ENCODE assay signal across 8 mouse cellular contexts in the genomic region with DNA sequence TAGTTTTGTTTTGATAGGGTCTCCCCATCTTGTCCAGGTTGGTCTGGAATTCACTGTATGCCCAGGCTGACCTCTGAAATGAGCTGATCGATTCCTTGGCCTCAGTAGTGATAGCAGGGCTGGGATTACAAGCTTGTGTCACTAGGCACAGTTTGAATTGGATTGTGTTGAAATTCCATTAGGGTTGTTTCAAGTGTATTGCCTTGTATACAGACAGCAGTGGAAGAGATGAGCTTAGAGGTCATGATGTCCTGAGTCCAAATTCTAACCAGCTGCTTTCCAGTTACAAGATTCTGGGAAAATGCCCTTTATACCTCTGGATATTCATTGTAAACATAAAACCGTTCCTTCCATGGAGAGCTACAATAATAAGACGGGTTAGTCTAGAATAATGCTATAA. TPM values are rescaled to one million over a fixed set of nuclear protein-coding genes. Genes with fewer than 3 reads are reported as not detected.
DNase-seq lines count a peak whose midpoint lies in the region; ATAC-seq and TF ChIP-seq lines count a peak whose summit lies in the region.

No protein-coding gene starts in this region.

- peak overlapping the region; percentile 83 for H3K4me3 ChIP-seq in cerebellum, adult 2 months (replicated peaks; ENCODE audit: insufficient read depth, low read depth, low read length)
- H3K4me3 ChIP-seq in megakaryocyte, embryonic 14.5 days (replicated peaks): peak overlapping the region; percentile 96
- peak overlapping the region; percentile 73 for H3K4me3 ChIP-seq in limb, embryonic 15.5 days
- H3K4me3 ChIP-seq in stomach, embryonic 16.5 days (replicated peaks; ENCODE audit: low read length): peak overlapping the region; percentile 80

- H3K4me2 ChIP-seq in limb, embryonic 15.5 days: peak overlapping the region; percentile 71
- peak overlapping the region; percentile 77 for H3K4me2 ChIP-seq in stomach, embryonic 16.5 days (ENCODE audit: low read depth, low read length)

- WGBS in cerebellum, adult 2 months: 16% methylated on average over 3 of the region's 3 CpGs
- 25% methylated on average over 3 of the region's 3 CpGs for WGBS in limb, embryonic 15.5 days
- WGBS in stomach, embryonic 16.5 days: 13% methylated on average over 3 of the region's 3 CpGs

- ATAC-seq in megakaryocyte, adult 5-6 weeks (ENCODE audit: poor library complexity, severe bottlenecking): no peak
- ATAC-seq in limb, embryonic 15.5 days (ENCODE audit: insufficient number of reproducible peaks, low FRiP score, low TSS enrichment, low read depth): no peak
- no peak for ATAC-seq in stomach, embryonic 16.5 days (ENCODE audit: insufficient read depth, low FRiP score)

- H3K4me1 ChIP-seq in cerebellum, adult 2 months (ENCODE audit: control insufficient read depth, insufficient read depth, low read length): peaks cover 4% of the 10 kb centered on the region; the same call in 1 of the 2 replicates
- H3K4me1 ChIP-seq in megakaryocyte, embryonic 14.5 days: peaks cover 55% of the 10 kb centered on the region
- H3K4me1 ChIP-seq in limb, embryonic 15.5 days: peaks cover 18% of the 10 kb centered on the region
- peaks cover 19% of the 10 kb centered on the region for H3K4me1 ChIP-seq in stomach, embryonic 16.5 days (ENCODE audit: control insufficient read depth, insufficient read depth, low read length)

- DNase-seq in cerebellum, adult 2 months: no peak
- no peak for DNase-seq in cerebellum, postnatal 4 days (ENCODE audit: low spot score in 2 of 2)
- DNase-seq in layer of hippocampus, adult 9-10 months (ENCODE audit: low spot score): no peak
- no peak for DNase-seq in gastrocnemius, postnatal 4 days (ENCODE audit: low spot score in 2 of 2)

- peaks cover 13% of the 10 kb centered on the region for H3K36me3 ChIP-seq in megakaryocyte, embryonic 14.5 days (replicated peaks; ENCODE audit: low read length)
- peaks cover 3% of the 10 kb centered on the region; the same call in 1 of the 2 replicates for H3K36me3 ChIP-seq in limb, embryonic 15.5 days
- no peaks in the 10 kb centered on the region for H3K36me3 ChIP-seq in stomach, embryonic 16.5 days (ENCODE audit: control insufficient read depth, insufficient read depth, low read length)

- no peak for TF ChIP-seq POLR2A in cerebellum, adult 2 months (IDR thresholded peaks at IDR 0.05; ENCODE audit: borderline replicate concordance, insufficient read depth, low read length)

- TF ChIP-seq CTCF in cerebellum, adult 2 months (IDR thresholded peaks at IDR 0.05; ENCODE audit: borderline replicate concordance, insufficient read depth, low read depth, low read length): no peak

- H3K27ac ChIP-seq in cerebellum, adult 2 months (ENCODE audit: insufficient read depth, low read length): no peak overlapping the region
- H3K27ac ChIP-seq in limb, embryonic 15.5 days: 0 out of 2 replicates have a peak overlapping the region, but pooled peaks have one; percentile 80
- peak overlapping the region; percentile 73; the same call in 1 of the 2 replicates for H3K27ac ChIP-seq in stomach, embryonic 16.5 days (ENCODE audit: low read length)

- H3K9ac ChIP-seq in limb, embryonic 15.5 days: peak overlapping the region; percentile 69
- peak overlapping the region; percentile 91 for H3K9ac ChIP-seq in stomach, embryonic 16.5 days (ENCODE audit: low read length)

- no peaks in the 10 kb centered on the region for H3K27me3 ChIP-seq in cerebellum, adult 2 months (ENCODE audit: control insufficient read depth, insufficient read depth, low read length)
- H3K27me3 ChIP-seq in megakaryocyte, embryonic 14.5 days (replicated peaks): peaks cover 3% of the 10 kb centered on the region
- H3K27me3 ChIP-seq in limb, embryonic 15.5 days: no peaks in the 10 kb centered on the region
- no peaks in the 10 kb centered on the region for H3K27me3 ChIP-seq in stomach, embryonic 16.5 days (ENCODE audit: control insufficient read depth, insufficient read depth, low read length)

- no peaks in the 10 kb centered on the region for H3K9me3 ChIP-seq in megakaryocyte, embryonic 14.5 days
- H3K9me3 ChIP-seq in limb, embryonic 15.5 days: no peaks in the 10 kb centered on the region
- H3K9me3 ChIP-seq in stomach, embryonic 16.5 days (replicated peaks; ENCODE audit: control insufficient read depth, low read length): no peaks in the 10 kb centered on the region

RNA-seq across cellular contexts. Expression of gene Ahcy, which starts 0.9 kb away (rescaled TPM):
- 40.4 and 41.1 TPM in 2 replicates for polyA plus RNA-seq in cerebellum, adult 2 months (2012; rRNA removed)
- polyA plus RNA-seq in megakaryocyte, embryonic 14.5 days (2012; ENCODE audit: insufficient read depth, low replicate concordance): 2.7 and 9.5 TPM in 2 replicates
- 59.7 and 65.7 TPM in 2 replicates for total RNA-seq in megakaryocyte, adult 5-6 weeks (2015)
- total RNA-seq in megakaryocyte, adult 5-6 weeks (2017): 35.9 and 37.7 TPM in 2 replicates
- 48.7 and 53.5 TPM in 2 replicates for polyA plus RNA-seq in limb, embryonic 15.5 days (2015; fragmentation: Nextera tagmentation; extraction: Ambion mirVana)
- polyA plus RNA-seq in stomach, embryonic 16.5 days (2015; fragmentation: Nextera tagmentation; extraction: Ambion mirVana): 52.4 and 56.2 TPM in 2 replicates
- total RNA-seq in gastrocnemius, postnatal 4 days (2021): 10 to 100 TPM; 25.9 to 28.3 TPM

RNA-seq across cellular contexts. Expression of gene Gm14226, which starts 55.3 kb away (rescaled TPM):
- 0.03 TPM in 1 of 2 replicates, not detected in the other for polyA plus RNA-seq in cerebellum, adult 2 months (2012; rRNA removed)
- not detected in 2 replicates for polyA plus RNA-seq in megakaryocyte, embryonic 14.5 days (2012; ENCODE audit: insufficient read depth, low replicate concordance)
- not detected in 2 replicates for total RNA-seq in megakaryocyte, adult 5-6 weeks (2015)
- total RNA-seq in megakaryocyte, adult 5-6 weeks (2017): not detected in 2 replicates
- 2.9 and 3.7 TPM in 2 replicates for polyA plus RNA-seq in limb, embryonic 15.5 days (2015; fragmentation: Nextera tagmentation; extraction: Ambion mirVana)
- polyA plus RNA-seq in stomach, embryonic 16.5 days (2015; fragmentation: Nextera tagmentation; extraction: Ambion mirVana): 1.5 and 2.4 TPM in 2 replicates
- not detected for total RNA-seq in gastrocnemius, postnatal 4 days (2021)

RNA-seq across cellular contexts. Expression of gene Itch, which starts 60.0 kb away (rescaled TPM):
- 28.9 and 30.6 TPM in 2 replicates for polyA plus RNA-seq in cerebellum, adult 2 months (2012; rRNA removed)
- polyA plus RNA-seq in megakaryocyte, embryonic 14.5 days (2012; ENCODE audit: insufficient read depth, low replicate concordance): 1.2 and 1.4 TPM in 2 replicates
- 74.4 and 87.7 TPM in 2 replicates for total RNA-seq in megakaryocyte, adult 5-6 weeks (2015)
- total RNA-seq in megakaryocyte, adult 5-6 weeks (2017): 97.9 and 102 TPM in 2 replicates
- polyA plus RNA-seq in limb, embryonic 15.5 days (2015; fragmentation: Nextera tagmentation; extraction: Ambion mirVana): 51.9 and 54.9 TPM in 2 replicates
- 51.9 and 54.3 TPM in 2 replicates for polyA plus RNA-seq in stomach, embryonic 16.5 days (2015; fragmentation: Nextera tagmentation; extraction: Ambion mirVana)
- total RNA-seq in gastrocnemius, postnatal 4 days (2021): 10 to 100 TPM; 36.0 to 39.2 TPM

Comparison
In these comparisons a context has a peak if more than half of its experiments do, and no peak if none do; other contexts are left out.
1. RNA of gene Itch, which starts 60.0 kb away (polyA plus RNA-seq): 51.9 to 54.9 TPM in limb, embryonic 15.5 days, 51.9 to 54.3 TPM in stomach, embryonic 16.5 days and 28.9 to 30.6 TPM in cerebellum, adult 2 months; 1.2 to 1.4 TPM in megakaryocyte, embryonic 14.5 days; every median in the first group is over 10 times any median in the second.
2. Peak in every context shown above with its lines, with median percentiles within 50 percentile points of each other: H3K4me3 ChIP-seq.